Comparison of ENCODE assay signal across 19 mouse cellular contexts in genomic region chr12:59128501-59128900, GRCm38 (mm10). TPM values are rescaled to one million over a fixed set of nuclear protein-coding genes. Genes with fewer than 3 reads are reported as not detected.
DNase-seq lines count a peak whose midpoint lies in the region; ATAC-seq and TF ChIP-seq lines count a peak whose summit lies in the region.
"Had no signal": no experiment of that assay in that cellular context is flagged by ENCODE, and none has a peak within 500 bp of the region (broad histone marks: within the 10 kb centered on the region; RNA-seq: fewer than 3 reads in every experiment).

No protein-coding gene starts in this region.

- TF ChIP-seq CTCF in kidney, postnatal 0 days (IDR thresholded peaks at IDR 0.05; ENCODE audit: low read depth): no peak
- no peak for TF ChIP-seq CTCF in lung, postnatal 0 days (IDR thresholded peaks at IDR 0.05)
- no peak for TF ChIP-seq CTCF in lung, adult 2 months (IDR thresholded peaks at IDR 0.05; ENCODE audit: insufficient read depth, low read length)
- TF ChIP-seq CTCF in stomach, postnatal 0 days (IDR thresholded peaks at IDR 0.05; ENCODE audit: low read depth): no peak

- H3K9me3 ChIP-seq in heart, embryonic 16.5 days (replicated peaks; ENCODE audit: control insufficient read depth, low read length): no peaks in the 10 kb centered on the region
- H3K9me3 ChIP-seq in heart, embryonic 10.5 days: no peaks in the 10 kb centered on the region
- no peaks in the 10 kb centered on the region for H3K9me3 ChIP-seq in kidney, postnatal 0 days (replicated peaks; ENCODE audit: low read length)
- no peaks in the 10 kb centered on the region for H3K9me3 ChIP-seq in lung, postnatal 0 days (ENCODE audit: low read length)
- no peaks in the 10 kb centered on the region for H3K9me3 ChIP-seq in stomach, postnatal 0 days (ENCODE audit: control insufficient read depth, low read length)
- H3K9me3 ChIP-seq: forebrain, embryonic 13.5 days had no signal

- no peak overlapping the region for H3K27ac ChIP-seq in heart, embryonic 16.5 days (ENCODE audit: low read length)
- H3K27ac ChIP-seq in heart, embryonic 10.5 days: no peak overlapping the region
- 0 out of 2 replicates have a peak overlapping the region, but pooled peaks have one; percentile 36 for H3K27ac ChIP-seq in kidney, postnatal 0 days
- H3K27ac ChIP-seq in lung, postnatal 0 days (ENCODE audit: low read length): peak overlapping the region; percentile 55
- peak overlapping the region; percentile 26 for H3K27ac ChIP-seq in stomach, postnatal 0 days (replicated peaks)
- H3K27ac ChIP-seq: forebrain, embryonic 13.5 days; hindbrain, embryonic 14.5 days; layer of hippocampus, adult 2 months; liver, embryonic 14.5 days had no signal

- H3K4me3 ChIP-seq in heart, embryonic 16.5 days (ENCODE audit: low read length): no peak overlapping the region
- H3K4me3 ChIP-seq in heart, embryonic 10.5 days: no peak overlapping the region
- no peak overlapping the region for H3K4me3 ChIP-seq in kidney, postnatal 0 days (replicated peaks; ENCODE audit: low read depth, low read length)
- no peak overlapping the region for H3K4me3 ChIP-seq in lung, postnatal 0 days (ENCODE audit: low read depth, low read length)
- no peak overlapping the region for H3K4me3 ChIP-seq in lung, adult 2 months (replicated peaks; ENCODE audit: extremely low read depth, low read depth, low read length)
- H3K4me3 ChIP-seq in stomach, postnatal 0 days (ENCODE audit: low read depth, low read length): no peak overlapping the region
- H3K4me3 ChIP-seq: forebrain, embryonic 13.5 days had no signal

- no peak overlapping the region for H3K9ac ChIP-seq in heart, embryonic 16.5 days (ENCODE audit: low read length)
- no peak overlapping the region for H3K9ac ChIP-seq in kidney, postnatal 0 days (ENCODE audit: low read depth, low read length)
- H3K9ac ChIP-seq in lung, postnatal 0 days (replicated peaks; ENCODE audit: low read depth): no peak overlapping the region
- no peak overlapping the region for H3K9ac ChIP-seq in stomach, postnatal 0 days (ENCODE audit: low read length)
- H3K9ac ChIP-seq: forebrain, embryonic 13.5 days; hindbrain, embryonic 14.5 days; liver, embryonic 14.5 days had no signal

- H3K27me3 ChIP-seq in heart, embryonic 16.5 days (ENCODE audit: control insufficient read depth, insufficient read depth, low read length): no peaks in the 10 kb centered on the region
- H3K27me3 ChIP-seq in heart, embryonic 10.5 days (ENCODE audit: insufficient read depth, poor library complexity, severe bottlenecking): no peaks in the 10 kb centered on the region
- no peaks in the 10 kb centered on the region for H3K27me3 ChIP-seq in kidney, postnatal 0 days (ENCODE audit: insufficient read depth, low read length)
- no peaks in the 10 kb centered on the region for H3K27me3 ChIP-seq in lung, postnatal 0 days (replicated peaks; ENCODE audit: insufficient read depth, low read length)
- no peaks in the 10 kb centered on the region for H3K27me3 ChIP-seq in stomach, postnatal 0 days (ENCODE audit: control insufficient read depth, insufficient read depth, low read length)
- H3K27me3 ChIP-seq: CH12.LX; forebrain, embryonic 13.5 days had no signal

- peaks cover 16% of the 10 kb centered on the region for H3K4me1 ChIP-seq in heart, embryonic 16.5 days (ENCODE audit: control insufficient read depth, insufficient read depth, low read length)
- H3K4me1 ChIP-seq in heart, embryonic 10.5 days: peaks cover 16% of the 10 kb centered on the region
- H3K4me1 ChIP-seq in kidney, postnatal 0 days (replicated peaks; ENCODE audit: insufficient read depth, low read length): peaks cover 5% of the 10 kb centered on the region
- H3K4me1 ChIP-seq in lung, postnatal 0 days (ENCODE audit: insufficient read depth, low read depth, low read length): peaks cover 6% of the 10 kb centered on the region; the same call in 1 of the 2 replicates
- H3K4me1 ChIP-seq in lung, adult 2 months (ENCODE audit: control insufficient read depth, insufficient read depth, low read length): peaks cover 13% of the 10 kb centered on the region
- peaks cover 5% of the 10 kb centered on the region for H3K4me1 ChIP-seq in stomach, postnatal 0 days (replicated peaks; ENCODE audit: control insufficient read depth, insufficient read depth)

- TF ChIP-seq EP300 in lung, postnatal 0 days (IDR thresholded peaks at IDR 0.05): no peak
- no peak for TF ChIP-seq EP300 in stomach, postnatal 0 days (optimal IDR thresholded peaks at IDR 0.05)

- no peak for DNase-seq in heart, embryonic 10.5 days (ENCODE audit: low spot score)
- DNase-seq in kidney, postnatal 0 days (ENCODE audit: low spot score): no peak
- no peak for DNase-seq in kidney, adult 9 months
- DNase-seq in lung, postnatal 0 days (ENCODE audit: low spot score): peak; percentile 52
- no peak for DNase-seq in lung, adult 2 months
- no peak for DNase-seq in stomach, postnatal 0 days (ENCODE audit: low spot score)
- no peak for DNase-seq in cerebellum, postnatal 36 days
- DNase-seq: adrenal gland, adult 2 months; gastrocnemius, postnatal 25 days; right cerebral cortex, postnatal 25 days had no signal

- H3K4me2 ChIP-seq in heart, embryonic 16.5 days (ENCODE audit: low read depth, low read length): peak overlapping the region; percentile 88
- peak overlapping the region; percentile 73; the same call in 1 of the 2 replicates for H3K4me2 ChIP-seq in kidney, postnatal 0 days (ENCODE audit: low read length)
- peak overlapping the region; percentile 84; the same call in 1 of the 2 replicates for H3K4me2 ChIP-seq in lung, postnatal 0 days (replicated peaks; ENCODE audit: low read depth, low read length)
- no peak overlapping the region for H3K4me2 ChIP-seq in stomach, postnatal 0 days (replicated peaks; ENCODE audit: low read depth)
- H3K4me2 ChIP-seq: midbrain, embryonic 11.5 days had no signal

- WGBS in heart, embryonic 16.5 days: 76% methylated on average over 10 of the region's 10 CpGs
- 83% methylated on average over 10 of the region's 10 CpGs for WGBS in heart, embryonic 10.5 days
- 53% methylated on average over 10 of the region's 10 CpGs for WGBS in kidney, postnatal 0 days
- 50% methylated on average over 10 of the region's 10 CpGs for WGBS in lung, postnatal 0 days
- WGBS in lung, adult 2 months: 56% methylated on average over 10 of the region's 10 CpGs
- 63% methylated on average over 10 of the region's 10 CpGs for WGBS in stomach, postnatal 0 days

- ATAC-seq in heart, embryonic 16.5 days (replicated peaks; ENCODE audit: extremely low read depth, insufficient read depth, low FRiP score): no peak
- ATAC-seq in kidney, postnatal 0 days (replicated peaks; ENCODE audit: low FRiP score, low read depth): no peak
- ATAC-seq in lung, postnatal 0 days: peak; percentile 14; the same call in 1 of the 2 replicates
- no peak for ATAC-seq in stomach, postnatal 0 days (ENCODE audit: low FRiP score, low TSS enrichment)
- ATAC-seq: activated CD4-positive, CD25-positive, alpha-beta regulatory T cell, adult 4 months; forebrain, embryonic 13.5 days; midbrain, embryonic 16.5 days had no signal

- H3K36me3 ChIP-seq in heart, embryonic 16.5 days (ENCODE audit: control insufficient read depth, insufficient read depth): no peaks in the 10 kb centered on the region
- H3K36me3 ChIP-seq in heart, embryonic 10.5 days: no peaks in the 10 kb centered on the region
- no peaks in the 10 kb centered on the region for H3K36me3 ChIP-seq in kidney, postnatal 0 days (ENCODE audit: insufficient read depth, low read length)
- no peaks in the 10 kb centered on the region for H3K36me3 ChIP-seq in lung, postnatal 0 days (ENCODE audit: insufficient read depth, low read length)
- no peaks in the 10 kb centered on the region for H3K36me3 ChIP-seq in stomach, postnatal 0 days (ENCODE audit: control insufficient read depth, insufficient read depth, low read length)

- TF ChIP-seq POLR2A in lung, adult 2 months (IDR thresholded peaks at IDR 0.05; ENCODE audit: borderline replicate concordance, extremely low read depth, low read depth, low read length): no peak

RNA-seq across cellular contexts. Expression of gene Mia2, which starts 32.9 kb away (rescaled TPM):
- polyA plus RNA-seq in heart, embryonic 16.5 days (2015; fragmentation: Nextera tagmentation; extraction: Ambion mirVana): 43.0 and 63.6 TPM in 2 replicates
- polyA plus RNA-seq in heart, embryonic 10.5 days (2016; fragmentation: Nextera tagmentation; extraction: Ambion mirVana): 38.0 and 50.8 TPM in 2 replicates
- polyA plus RNA-seq in kidney, postnatal 0 days (2015; fragmentation: Nextera tagmentation; extraction: Ambion mirVana): 85.5 and 91.6 TPM in 2 replicates
- 78.9 and 79.3 TPM in 2 replicates for polyA plus RNA-seq in lung, postnatal 0 days (2015; fragmentation: Nextera tagmentation; extraction: Ambion mirVana)
- 19.7 and 32.8 TPM in 2 replicates for polyA plus RNA-seq in lung, adult 2 months (2012; rRNA removed)
- 60.1 and 69.4 TPM in 2 replicates for polyA plus RNA-seq in stomach, postnatal 0 days (2015; fragmentation: Nextera tagmentation; extraction: Ambion mirVana)

Comparison
In these comparisons a context has a peak if more than half of its experiments do, and no peak if none do; other contexts are left out.
1. H3K27ac ChIP-seq: peak in kidney, postnatal 0 days (single experiment), lung, postnatal 0 days (single experiment) and stomach, postnatal 0 days (single experiment); none in heart, embryonic 16.5 days (single experiment) and heart, embryonic 10.5 days (single experiment).